Mouse (Mus musculus): ENCODE results near the gene Gm20498. TPM values are rescaled to one million over a fixed set of nuclear protein-coding genes. Genes with fewer than 3 reads are reported as not detected.

The Gm20498 gene
- total and polyA plus RNA-seq, 2 experiments from 2014 or later = 23.0 to 49.4 TPM

DNA sequence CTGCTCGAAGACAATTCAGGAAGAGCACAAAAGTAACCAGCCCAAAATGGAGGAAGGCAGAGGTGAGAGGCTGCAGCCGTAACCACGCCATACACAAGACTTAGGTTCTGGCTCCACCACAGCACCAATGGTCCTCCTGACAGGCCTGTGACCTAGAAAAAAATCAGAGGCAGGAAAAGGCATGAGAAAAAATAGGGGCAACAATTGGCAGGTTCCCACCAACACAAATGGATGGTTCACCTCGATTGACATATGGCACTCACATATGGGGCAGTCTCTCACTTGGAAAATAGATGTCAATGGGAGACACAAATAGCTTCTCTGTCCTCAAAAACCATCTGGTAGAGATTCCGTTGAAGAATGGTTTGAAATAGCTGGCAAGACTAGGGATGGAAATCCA is 216.8 kb downstream of the Gm20498 start:
- Histone ChIP-seq H3K4me1 (ENCODE audit: insufficient read depth, low read length) (0 out of 2 replicates have a peak, but pooled peaks cover 3% of the 10 kb centered on the region), H3K9ac (replicated peaks; ENCODE audit: low read length) (no peak overlapping the region), H3K27me3 (ENCODE audit: insufficient read depth, low read length) (no peaks in the 10 kb centered on the region), H3K36me3 (ENCODE audit: insufficient read depth, low read length) (0 out of 2 replicates have a peak, but pooled peaks cover 4% of the 10 kb centered on the region), H3K4me3 (ENCODE audit: low read length) (no peak overlapping the region), H3K4me2 (ENCODE audit: low read depth, low read length) (no peak overlapping the region), H3K9me3 (ENCODE audit: low read length) (no peaks in the 10 kb centered on the region), H3K27ac (no peak overlapping the region)
- 83% methylated on average over 5 of the region's 5 CpGs for WGBS
- ATAC-seq (no peak), DNase-seq (ENCODE audit: low spot score) (no peak)
- TF ChIP-seq CTCF (IDR thresholded peaks at IDR 0.05; ENCODE audit: low read depth) = no peak

Other genes with a start within 250 kb of the Gm20498 start
- gene Slc8a3, start 199.7 kb downstream of the Gm20498 start, total RNA-seq (2014; rRNA removed) = 51.2 and 52.0 TPM in 2 replicates
- 9.9 and 11.0 TPM in 2 replicates for gene Slc8a3, start 199.7 kb downstream of the Gm20498 start, polyA plus RNA-seq (2015; fragmentation: Nextera tagmentation; extraction: Ambion mirVana)
- gene Gm4787, start 153.4 kb downstream of the Gm20498 start, total RNA-seq (2014; rRNA removed) = 0.68 and 3.5 TPM in 2 replicates
- 0.09 and 0.11 TPM in 2 replicates for gene Gm4787, start 153.4 kb downstream of the Gm20498 start, polyA plus RNA-seq (2015; fragmentation: Nextera tagmentation; extraction: Ambion mirVana)
- gene Adam4, start 111.0 kb downstream of the Gm20498 start, total RNA-seq (2014; rRNA removed) = 1.5 TPM in 2 replicates
- gene Adam4, start 111.0 kb downstream of the Gm20498 start, polyA plus RNA-seq (2015; fragmentation: Nextera tagmentation; extraction: Ambion mirVana) = 0.11 TPM in 2 replicates
- gene Cox16, start 47.8 kb downstream of the Gm20498 start, total RNA-seq (2014; rRNA removed) = 56.8 and 77.4 TPM in 2 replicates
- 131 and 140 TPM in 2 replicates for gene Cox16, start 47.8 kb downstream of the Gm20498 start, polyA plus RNA-seq (2015; fragmentation: Nextera tagmentation; extraction: Ambion mirVana)
- gene Synj2bp, start within 50 bp of the Gm20498 start, total RNA-seq (2014; rRNA removed) = 13.4 and 17.5 TPM in 2 replicates
- 19.8 and 24.8 TPM in 2 replicates for gene Synj2bp, start within 50 bp of the Gm20498 start, polyA plus RNA-seq (2015; fragmentation: Nextera tagmentation; extraction: Ambion mirVana)
- gene Adam21, start 35.6 kb upstream of the Gm20498 start, total RNA-seq (2014; rRNA removed) = 0.11 and 0.73 TPM in 2 replicates
- 0.51 and 0.54 TPM in 2 replicates for gene Adam21, start 35.6 kb upstream of the Gm20498 start, polyA plus RNA-seq (2015; fragmentation: Nextera tagmentation; extraction: Ambion mirVana)
- 12.3 and 25.6 TPM in 2 replicates for gene Med6, start 62.1 kb upstream of the Gm20498 start, total RNA-seq (2014; rRNA removed)
- 31.5 and 35.5 TPM in 2 replicates for gene Med6, start 62.1 kb upstream of the Gm20498 start, polyA plus RNA-seq (2015; fragmentation: Nextera tagmentation; extraction: Ambion mirVana)
- gene Ttc9, start 98.3 kb upstream of the Gm20498 start, total RNA-seq (2014; rRNA removed) = 60.2 and 60.4 TPM in 2 replicates
- gene Ttc9, start 98.3 kb upstream of the Gm20498 start, polyA plus RNA-seq (2015; fragmentation: Nextera tagmentation; extraction: Ambion mirVana) = 17.3 and 19.0 TPM in 2 replicates
- gene Map3k9, start 248.3 kb upstream of the Gm20498 start, total RNA-seq (2014; rRNA removed) = 60.1 and 61.9 TPM in 2 replicates
- 8.1 and 8.4 TPM in 2 replicates for gene Map3k9, start 248.3 kb upstream of the Gm20498 start, polyA plus RNA-seq (2015; fragmentation: Nextera tagmentation; extraction: Ambion mirVana)